Mouse (Mus musculus): Measurements from ENCODE around the gene Srgap2. TPM values are rescaled to one million over a fixed set of nuclear protein-coding genes. Genes with fewer than 3 reads are reported as not detected.

Gene Srgap2
- polyA plus RNA-seq, 1 experiment from 2014 or later: 17.7 TPM

GRCm38 (mm10) chr1:131364432-131364831 is 162.7 kb downstream of the Srgap2 start:
- Histone ChIP-seq H3K4me1 (replicated peaks) (no peaks in the 10 kb centered on the region), H3K4me3 (no peak overlapping the region), H3K4me2 (no peak overlapping the region), H3K27me3 (no peaks in the 10 kb centered on the region), H3K9ac (no peak overlapping the region), H3K27ac (no peak overlapping the region), H3K9me3 (no peaks in the 10 kb centered on the region), H3K36me3 (peaks cover 6% of the 10 kb centered on the region)
- WGBS: 97% methylated on average over 3 of the region's 3 CpGs
- no peak for ATAC-seq (ENCODE audit: low FRiP score)

GRCm38 (mm10) chr1:131363887-131364286 is 163.3 kb downstream of the Srgap2 start:
- H3K9ac ChIP-seq: no peak overlapping the region
- peaks cover 6% of the 10 kb centered on the region for H3K36me3 ChIP-seq
- no peak overlapping the region for H3K4me3 ChIP-seq
- H3K27ac ChIP-seq: no peak overlapping the region
- ATAC-seq (ENCODE audit: low FRiP score): no peak
- 85% methylated on average over 3 of the region's 3 CpGs for WGBS
- no peaks in the 10 kb centered on the region for H3K27me3 ChIP-seq
- no peak overlapping the region for H3K4me2 ChIP-seq
- no peaks in the 10 kb centered on the region for H3K9me3 ChIP-seq
- no peaks in the 10 kb centered on the region for H3K4me1 ChIP-seq (replicated peaks)

- 95% methylated on average over 2 of the region's 2 CpGs for WGBS
Measured at GRCm38 (mm10) chr1:131362089-131362488, 165.1 kb downstream of the Srgap2 start.

GRCm38 (mm10) chr1:131360800-131361199 is 166.4 kb downstream of the Srgap2 start:
- Histone ChIP-seq H3K9me3 (no peaks in the 10 kb centered on the region), H3K36me3 (peaks cover 13% of the 10 kb centered on the region), H3K4me3 (no peak overlapping the region), H3K27ac (no peak overlapping the region), H3K4me1 (replicated peaks) (no peaks in the 10 kb centered on the region), H3K27me3 (no peaks in the 10 kb centered on the region), H3K9ac (no peak overlapping the region), H3K4me2 (no peak overlapping the region)
- WGBS: 94% methylated on average over 3 of the region's 3 CpGs
- no peak for ATAC-seq (ENCODE audit: low FRiP score)

More at GRCm38 (mm10) chr1:131362089-131362488, 165.1 kb downstream of the Srgap2 start:
- Histone ChIP-seq H3K4me3 (no peak overlapping the region), H3K9ac (no peak overlapping the region), H3K27me3 (no peaks in the 10 kb centered on the region), H3K4me1 (replicated peaks) (no peaks in the 10 kb centered on the region), H3K27ac (no peak overlapping the region), H3K36me3 (peaks cover 6% of the 10 kb centered on the region), H3K4me2 (no peak overlapping the region), H3K9me3 (no peaks in the 10 kb centered on the region)
- ATAC-seq (ENCODE audit: low FRiP score): no peak

GRCm38 (mm10) chr1:131359609-131360008 is 167.5 kb downstream of the Srgap2 start:
- Histone ChIP-seq H3K4me1 (replicated peaks) (no peaks in the 10 kb centered on the region), H3K27me3 (no peaks in the 10 kb centered on the region), H3K9me3 (no peaks in the 10 kb centered on the region), H3K4me2 (no peak overlapping the region), H3K36me3 (peaks cover 25% of the 10 kb centered on the region), H3K9ac (no peak overlapping the region), H3K4me3 (no peak overlapping the region), H3K27ac (no peak overlapping the region)
- no peak for ATAC-seq (ENCODE audit: low FRiP score)
- 100% methylated on average over 1 of the region's 1 CpGs for WGBS

GRCm38 (mm10) chr1:131357213-131357612 is 169.9 kb downstream of the Srgap2 start:
- ATAC-seq (ENCODE audit: low FRiP score): no peak
- no peak overlapping the region for H3K9ac ChIP-seq
- peaks cover 27% of the 10 kb centered on the region for H3K36me3 ChIP-seq
- 91% methylated on average over 1 of the region's 1 CpGs for WGBS
- H3K27me3 ChIP-seq: no peaks in the 10 kb centered on the region
- H3K4me3 ChIP-seq: no peak overlapping the region
- no peak overlapping the region for H3K27ac ChIP-seq
- no peaks in the 10 kb centered on the region for H3K4me1 ChIP-seq (replicated peaks)
- no peak overlapping the region for H3K4me2 ChIP-seq
- H3K9me3 ChIP-seq: no peaks in the 10 kb centered on the region

- Histone ChIP-seq H3K27me3 (no peaks in the 10 kb centered on the region), H3K9me3 (no peaks in the 10 kb centered on the region), H3K4me3 (no peak overlapping the region), H3K36me3 (peaks cover 40% of the 10 kb centered on the region), H3K4me2 (no peak overlapping the region), H3K27ac (peak overlapping the region; percentile 69), H3K9ac (no peak overlapping the region), H3K4me1 (replicated peaks) (peaks cover 7% of the 10 kb centered on the region)
- peak; percentile 89 for ATAC-seq (ENCODE audit: low FRiP score)
- 38% methylated on average over 2 of the region's 2 CpGs for WGBS
Measured at GRCm38 (mm10) chr1:131351436-131351835, 175.7 kb downstream of the Srgap2 start.

GRCm38 (mm10) chr1:131349993-131350510 is 177.1 kb downstream of the Srgap2 start:
- H3K27ac ChIP-seq: no peak overlapping the region
- WGBS: 82% methylated on average over 1 of the region's 1 CpGs
- no peaks in the 10 kb centered on the region for H3K9me3 ChIP-seq
- no peak for ATAC-seq (ENCODE audit: low FRiP score)
- H3K36me3 ChIP-seq: peaks cover 34% of the 10 kb centered on the region
- no peak overlapping the region for H3K4me3 ChIP-seq
- H3K27me3 ChIP-seq: no peaks in the 10 kb centered on the region
- no peak overlapping the region for H3K4me2 ChIP-seq
- H3K9ac ChIP-seq: no peak overlapping the region
- peaks cover 7% of the 10 kb centered on the region for H3K4me1 ChIP-seq (replicated peaks)

- H3K27me3 ChIP-seq: no peaks in the 10 kb centered on the region
- peaks cover 32% of the 10 kb centered on the region for H3K36me3 ChIP-seq
- 0 out of 2 replicates have a peak overlapping the region, but pooled peaks have one; percentile 40 for H3K27ac ChIP-seq
- no peak overlapping the region for H3K9ac ChIP-seq
- ATAC-seq (ENCODE audit: low FRiP score): no peak
- no peaks in the 10 kb centered on the region for H3K9me3 ChIP-seq
- H3K4me1 ChIP-seq (replicated peaks): peaks cover 7% of the 10 kb centered on the region
- WGBS: 84% methylated on average over 2 of the region's 2 CpGs
- H3K4me3 ChIP-seq: no peak overlapping the region
- no peak overlapping the region for H3K4me2 ChIP-seq
Measured at GRCm38 (mm10) chr1:131347708-131348107, 179.4 kb downstream of the Srgap2 start.

GRCm38 (mm10) chr1:131346916-131347555 is 180.1 kb downstream of the Srgap2 start:
- Histone ChIP-seq H3K4me2 (no peak overlapping the region), H3K4me1 (replicated peaks) (peaks cover 7% of the 10 kb centered on the region), H3K9me3 (no peaks in the 10 kb centered on the region), H3K4me3 (no peak overlapping the region), H3K36me3 (peaks cover 32% of the 10 kb centered on the region), H3K27ac (no peak overlapping the region), H3K27me3 (no peaks in the 10 kb centered on the region), H3K9ac (no peak overlapping the region)
- 64% methylated on average over 1 of the region's 1 CpGs for WGBS
- no peak for ATAC-seq (ENCODE audit: low FRiP score)

- H3K36me3 ChIP-seq: peaks cover 32% of the 10 kb centered on the region
- H3K4me1 ChIP-seq (replicated peaks): no peaks in the 10 kb centered on the region; the same call in 1 of the 2 replicates
- WGBS: 91% methylated on average over 5 of the region's 5 CpGs
- no peak overlapping the region for H3K27ac ChIP-seq
- H3K27me3 ChIP-seq: no peaks in the 10 kb centered on the region
- ATAC-seq (ENCODE audit: low FRiP score): no peak
- no peak overlapping the region for H3K9ac ChIP-seq
- no peak overlapping the region for H3K4me2 ChIP-seq
- no peaks in the 10 kb centered on the region for H3K9me3 ChIP-seq
- H3K4me3 ChIP-seq: no peak overlapping the region
Measured at GRCm38 (mm10) chr1:131345422-131346419, 181.4 kb downstream of the Srgap2 start.

- Histone ChIP-seq H3K4me3 (no peak overlapping the region), H3K9ac (no peak overlapping the region), H3K27ac (no peak overlapping the region), H3K9me3 (no peaks in the 10 kb centered on the region), H3K27me3 (no peaks in the 10 kb centered on the region), H3K4me1 (replicated peaks) (no peaks in the 10 kb centered on the region), H3K4me2 (no peak overlapping the region), H3K36me3 (peaks cover 32% of the 10 kb centered on the region)
- WGBS: 88% methylated on average over 2 of the region's 2 CpGs
- ATAC-seq (ENCODE audit: low FRiP score): no peak
Measured at GRCm38 (mm10) chr1:131344691-131345090, 182.5 kb downstream of the Srgap2 start.

Data from hindbrain, embryonic 13.5 days (tissue).